Mouse (Mus musculus): Measurements from ENCODE around the gene Hoxd11. TPM values are rescaled to one million over a fixed set of nuclear protein-coding genes. Genes with fewer than 3 reads are reported as not detected.

Gene Hoxd11
- polyA plus RNA-seq, 1 experiment from 2014 or later: not detected

- no peaks in the 10 kb centered on the region for H3K36me3 ChIP-seq (replicated peaks)
- H3K27ac ChIP-seq: no peak overlapping the region
- 3% methylated on average over 62 of the region's 62 CpGs for WGBS
- peaks cover 16% of the 10 kb centered on the region for H3K4me1 ChIP-seq
- H3K4me2 ChIP-seq: no peak overlapping the region
- H3K27me3 ChIP-seq (replicated peaks): peaks cover 54% of the 10 kb centered on the region
- H3K4me3 ChIP-seq: 0 out of 2 replicates have a peak overlapping the region, but pooled peaks have one; percentile 3
- no peaks in the 10 kb centered on the region for H3K9me3 ChIP-seq
- no peak for ATAC-seq (replicated peaks)
- H3K9ac ChIP-seq: no peak overlapping the region
Measured at GRCm38 (mm10) chr2:74657251-74658023, 21.9 kb upstream of the Hoxd11 start.

GRCm38 (mm10) chr2:74658024-74658666, 21.2 kb upstream of the Hoxd11 start:
- H3K9me3 ChIP-seq: no peaks in the 10 kb centered on the region
- no peak overlapping the region for H3K9ac ChIP-seq
- H3K27me3 ChIP-seq (replicated peaks): peaks cover 58% of the 10 kb centered on the region
- 0 out of 2 replicates have a peak overlapping the region, but pooled peaks have one; percentile 3 for H3K4me3 ChIP-seq
- H3K27ac ChIP-seq: no peak overlapping the region
- 1% methylated on average over 15 of the region's 15 CpGs for WGBS
- H3K4me2 ChIP-seq: no peak overlapping the region
- ATAC-seq (replicated peaks): no peak
- peaks cover 16% of the 10 kb centered on the region for H3K4me1 ChIP-seq
- H3K36me3 ChIP-seq (replicated peaks): no peaks in the 10 kb centered on the region

GRCm38 (mm10) chr2:74658667-74659371, 20.5 kb upstream of the Hoxd11 start:
- no peak overlapping the region for H3K27ac ChIP-seq
- peaks cover 16% of the 10 kb centered on the region for H3K4me1 ChIP-seq
- no peak overlapping the region for H3K4me2 ChIP-seq
- under 1% methylated on average over 47 of the region's 47 CpGs for WGBS
- no peaks in the 10 kb centered on the region for H3K36me3 ChIP-seq (replicated peaks)
- H3K27me3 ChIP-seq (replicated peaks): peaks cover 63% of the 10 kb centered on the region
- 0 out of 2 replicates have a peak overlapping the region, but pooled peaks have one; percentile 4 for H3K4me3 ChIP-seq
- H3K9me3 ChIP-seq: no peaks in the 10 kb centered on the region
- no peak overlapping the region for H3K9ac ChIP-seq
- ATAC-seq (replicated peaks): no peak

- ATAC-seq (replicated peaks): no peak
- Histone ChIP-seq H3K27ac (no peak within 1 kb of the TSS), H3K4me3 (0 out of 2 replicates have a peak within 1 kb of the TSS, but pooled peaks have one; percentile 4), H3K4me2 (no peak within 1 kb of the TSS), H3K9ac (no peak within 1 kb of the TSS), H3K36me3 (replicated peaks) (no peaks in the 10 kb centered on the region), H3K9me3 (no peaks in the 10 kb centered on the region), H3K27me3 (replicated peaks) (peaks cover 63% of the 10 kb centered on the region), H3K4me1 (peaks cover 16% of the 10 kb centered on the region)
- 2% methylated on average over 28 of the region's 28 CpGs for WGBS
Measured at GRCm38 (mm10) chr2:74659507-74660005, 19.8 kb upstream of the Hoxd11 start, which contains the start of gene Evx2. Evx2 (minus strand) TSS chr2:74659557.

GRCm38 (mm10) chr2:74660421-74661375, 18.7 kb upstream of the Hoxd11 start:
- Histone ChIP-seq H3K27ac (no peak overlapping the region), H3K36me3 (replicated peaks) (no peaks in the 10 kb centered on the region), H3K4me2 (no peak overlapping the region), H3K4me3 (no peak overlapping the region), H3K4me1 (peaks cover 12% of the 10 kb centered on the region), H3K9ac (no peak overlapping the region), H3K9me3 (no peaks in the 10 kb centered on the region), H3K27me3 (replicated peaks) (peaks cover 62% of the 10 kb centered on the region)
- ATAC-seq (replicated peaks): 0 out of 2 replicates have a peak, but pooled peaks have one; percentile 33
- 4% methylated on average over 30 of the region's 30 CpGs for WGBS

GRCm38 (mm10) chr2:74661685-74662084, 17.7 kb upstream of the Hoxd11 start:
- no peaks in the 10 kb centered on the region for H3K9me3 ChIP-seq
- no peak overlapping the region for H3K27ac ChIP-seq
- H3K4me1 ChIP-seq: 0 out of 2 replicates have a peak, but pooled peaks cover 7% of the 10 kb centered on the region
- under 1% methylated on average over 14 of the region's 14 CpGs for WGBS
- no peaks in the 10 kb centered on the region for H3K36me3 ChIP-seq (replicated peaks)
- peaks cover 70% of the 10 kb centered on the region for H3K27me3 ChIP-seq (replicated peaks)
- no peak overlapping the region for H3K9ac ChIP-seq
- 0 out of 2 replicates have a peak overlapping the region, but pooled peaks have one; percentile 4 for H3K4me3 ChIP-seq
- peak; percentile 63 for ATAC-seq (replicated peaks)
- H3K4me2 ChIP-seq: peak overlapping the region; percentile 36

GRCm38 (mm10) chr2:74663291-74663925, 15.9 kb upstream of the Hoxd11 start:
- WGBS: 6% methylated on average over 18 of the region's 18 CpGs
- no peak overlapping the region for H3K4me2 ChIP-seq
- peaks cover 83% of the 10 kb centered on the region for H3K27me3 ChIP-seq (replicated peaks)
- no peaks in the 10 kb centered on the region for H3K36me3 ChIP-seq (replicated peaks)
- H3K9ac ChIP-seq: no peak overlapping the region
- H3K27ac ChIP-seq: no peak overlapping the region
- H3K4me1 ChIP-seq: peaks cover 11% of the 10 kb centered on the region
- no peak overlapping the region for H3K4me3 ChIP-seq
- H3K9me3 ChIP-seq: no peaks in the 10 kb centered on the region
- ATAC-seq (replicated peaks): no peak

- no peaks in the 10 kb centered on the region for H3K9me3 ChIP-seq
- H3K36me3 ChIP-seq (replicated peaks): no peaks in the 10 kb centered on the region
- peaks cover 10% of the 10 kb centered on the region for H3K4me1 ChIP-seq
- WGBS: 3% methylated on average over 7 of the region's 7 CpGs
- no peak overlapping the region for H3K4me2 ChIP-seq
- peaks cover 94% of the 10 kb centered on the region for H3K27me3 ChIP-seq (replicated peaks)
- no peak for ATAC-seq (replicated peaks)
- no peak overlapping the region for H3K27ac ChIP-seq
- H3K9ac ChIP-seq: no peak overlapping the region
- H3K4me3 ChIP-seq: no peak overlapping the region
Measured at GRCm38 (mm10) chr2:74666411-74666810, 12.9 kb upstream of the Hoxd11 start.

GRCm38 (mm10) chr2:74667191-74667841, 12.0 kb upstream of the Hoxd11 start:
- no peaks in the 10 kb centered on the region for H3K36me3 ChIP-seq (replicated peaks)
- peaks cover 7% of the 10 kb centered on the region for H3K4me1 ChIP-seq
- no peak for ATAC-seq (replicated peaks)
- no peak overlapping the region for H3K4me2 ChIP-seq
- no peak overlapping the region for H3K4me3 ChIP-seq
- H3K27ac ChIP-seq: no peak overlapping the region
- 2% methylated on average over 36 of the region's 36 CpGs for WGBS
- no peaks in the 10 kb centered on the region for H3K9me3 ChIP-seq
- H3K9ac ChIP-seq: no peak overlapping the region
- peaks cover 94% of the 10 kb centered on the region for H3K27me3 ChIP-seq (replicated peaks)

- peaks cover 94% of the 10 kb centered on the region for H3K27me3 ChIP-seq (replicated peaks)
- H3K9me3 ChIP-seq: no peaks in the 10 kb centered on the region
- 0 out of 2 replicates have a peak, but pooled peaks have one; percentile 27 for ATAC-seq (replicated peaks)
- no peaks in the 10 kb centered on the region for H3K36me3 ChIP-seq (replicated peaks)
- no peak within 1 kb of the TSS for H3K27ac ChIP-seq
- H3K9ac ChIP-seq: no peak within 1 kb of the TSS
- 0% methylated on average over 34 of the region's 51 CpGs for WGBS
- peak within 1 kb of the TSS; percentile 22 for H3K4me3 ChIP-seq
- peaks cover 11% of the 10 kb centered on the region for H3K4me1 ChIP-seq
- peak within 1 kb of the TSS; percentile 38 for H3K4me2 ChIP-seq
Measured at GRCm38 (mm10) chr2:74667842-74668357, 11.5 kb upstream of the Hoxd11 start, which contains the start of gene Hoxd13. Hoxd13 (plus strand) TSS chr2:74668310.
